Mouse (Mus musculus): ENCODE results near the gene Gucy2f.

GRCm38 (mm10) chrX:142237101-142237500 is 40.4 kb upstream of the Gucy2f start:
- TF ChIP-seq CTCF (IDR thresholded peaks at IDR 0.05; ENCODE audit: low read depth) (no peak), EP300 (IDR thresholded peaks at IDR 0.05; ENCODE audit: low read depth) (no peak)
